Mouse (Mus musculus): ENCODE data around the gene Tcam1.
A peak's percentile ranks its signal among the peaks of the same experiment; 100 is the strongest.

Gene Tcam1

GRCm38 (mm10) chr11:106324858-106325257 is 48.4 kb downstream of the Tcam1 start:
- DNase-seq = no peak

DNA sequence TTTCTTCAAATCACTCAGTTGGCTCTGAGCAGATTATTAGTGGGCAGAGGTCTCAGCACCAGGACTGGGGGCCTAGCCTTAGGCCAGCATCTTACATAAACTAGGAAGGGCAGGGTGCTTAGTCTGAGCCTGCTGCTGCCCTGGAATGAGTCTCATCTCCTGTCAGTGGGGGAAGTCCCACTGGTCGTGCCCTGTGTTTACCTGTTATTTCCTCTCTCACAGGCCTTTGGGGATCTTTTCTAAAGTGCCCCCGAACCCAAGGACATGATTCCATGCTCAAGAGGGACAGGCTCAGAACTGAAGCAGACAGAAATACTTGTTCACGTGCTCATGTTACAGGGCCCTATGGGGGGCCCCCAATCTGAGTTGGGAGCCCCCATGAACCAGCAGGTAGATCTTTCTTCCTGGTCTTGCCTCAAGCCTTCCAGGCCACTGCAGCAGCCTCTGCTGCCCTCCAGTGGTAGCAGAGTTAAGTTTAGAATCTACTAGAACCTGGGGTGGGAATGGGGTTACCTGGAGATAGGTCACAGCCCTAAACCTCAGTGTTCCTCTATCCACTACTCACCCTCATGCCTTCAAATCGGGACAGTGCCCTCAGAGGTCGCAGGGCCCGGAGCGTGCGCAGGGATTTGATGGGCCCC is 49.2 kb downstream of the Tcam1 start:
- DNase-seq = peak; percentile 56

GRCm38 (mm10) chr11:106326475-106326874 is 50.0 kb downstream of the Tcam1 start:
- DNase-seq = no peak

- DNase-seq = no peak
These were observed 52.0 kb downstream of the Tcam1 start for GRCm38 (mm10) chr11:106328521-106328920.

GRCm38 (mm10) chr11:106329128-106329527 is 52.7 kb downstream of the Tcam1 start:
- no peak for DNase-seq

- peak; percentile 45 for DNase-seq
These were observed 53.2 kb downstream of the Tcam1 start for GRCm38 (mm10) chr11:106329682-106330081.

DNA sequence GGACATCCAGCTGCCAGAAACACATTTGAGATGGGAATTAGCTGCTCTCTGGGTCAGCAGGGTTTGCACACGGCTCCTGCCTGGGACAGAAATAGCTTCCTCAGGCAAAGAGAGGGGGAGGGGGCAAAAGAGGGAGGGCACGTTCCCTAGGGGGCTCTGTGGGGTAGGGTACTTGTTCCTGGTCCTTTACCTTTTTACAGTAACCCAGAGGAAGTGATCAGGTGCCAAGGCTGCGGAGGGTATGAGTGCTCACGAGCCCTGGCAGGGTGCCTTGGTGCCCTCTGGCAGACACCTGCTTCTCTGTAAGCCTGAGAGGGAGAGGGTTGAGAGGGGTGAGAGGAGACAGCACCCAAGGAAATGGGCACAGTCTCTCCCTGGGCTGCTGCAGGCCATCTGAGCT is 56.0 kb downstream of the Tcam1 start:
- DNase-seq = peak; percentile 30

DNA sequence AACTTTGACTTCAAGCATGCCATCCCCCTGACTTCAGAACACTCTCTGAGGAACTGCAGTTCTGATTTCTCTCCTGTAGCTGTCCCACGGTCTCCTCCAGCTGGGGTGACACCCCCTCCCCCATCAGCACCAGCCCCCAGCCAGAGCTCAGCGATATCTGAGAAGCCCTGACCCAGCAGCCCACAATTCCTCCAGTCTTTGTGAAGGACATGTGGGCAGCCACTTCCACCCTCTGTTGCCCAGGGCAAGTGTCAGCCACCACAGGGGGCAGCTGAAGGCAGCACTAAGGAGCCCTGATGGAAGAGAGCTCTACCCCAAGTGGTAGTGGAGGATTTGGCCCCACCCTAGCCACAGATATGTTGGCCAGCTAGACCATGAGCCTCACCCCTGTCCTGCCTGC is 57.6 kb downstream of the Tcam1 start:
- DNase-seq = no peak

GRCm38 (mm10) chr11:106338029-106338428 is 61.6 kb downstream of the Tcam1 start:
- no peak for DNase-seq
